Mouse (Mus musculus) small intestine, adult 2 months (tissue): ENCODE results near the gene Zfp385b. TPM values are rescaled to one million over a fixed set of nuclear protein-coding genes. Genes with fewer than 3 reads are reported as not detected.

ENCODE experiments used
- H3K27ac ChIP-seq: fragments of 200-500 bp; 2 replicates; pipeline ENCODE4 v1.5.1; 2012; ENCODE audit warnings: low read depth, low read length, control low read depth, inconsistent platforms; ENCODE audit not compliant: insufficient read depth
- H3K27me3 ChIP-seq: fragments of 200-500 bp; 2 replicates; pipeline ENCODE4 v1.6.1; 2012; ENCODE audit warnings: mild to moderate bottlenecking, moderate library complexity, low read length, inconsistent platforms; ENCODE audit not compliant: control insufficient read depth, insufficient read depth
- H3K36me3 ChIP-seq: fragments of 200-500 bp; 2 replicates; pipeline ENCODE4 v1.6.1; 2012; ENCODE audit warnings: mild to moderate bottlenecking, low read length, control low read depth, inconsistent platforms; ENCODE audit not compliant: control insufficient read depth, insufficient read depth
- H3K4me1 ChIP-seq: fragments of 200-500 bp; 2 replicates; pipeline ENCODE4 v1.6.1; 2012; ENCODE audit warnings: low read length, inconsistent platforms, mixed read lengths; ENCODE audit not compliant: control insufficient read depth, insufficient read depth, insufficient read length
- H3K4me3 ChIP-seq: fragments of 200-500 bp; 2 replicates; pipeline ENCODE4 v1.5.1; 2012; ENCODE audit warnings: low read depth, mild to moderate bottlenecking, control low read depth, inconsistent platforms, low read length, moderate library complexity
- CTCF ChIP-seq: fragments of 200-500 bp; IDR thresholded peaks from 2 replicates; pipeline ENCODE4 v1.5.1; 2012; ENCODE audit warnings: low read depth, mild to moderate bottlenecking, control low read depth, inconsistent platforms, low read length, moderate library complexity, mixed read lengths; ENCODE audit not compliant: insufficient replicate concordance, insufficient read length; ENCODE audit errors: extremely low read depth
- POLR2A ChIP-seq: fragments of 200-500 bp; IDR thresholded peaks from 2 replicates; pipeline ENCODE4 v1.6.1; 2012; ENCODE audit warnings: low read depth, mild to moderate bottlenecking, control low read depth, inconsistent platforms, low read length, moderate library complexity
- WGBS: fragments of 180-500 bp; shearing (Covaris S2); methylation state at CpG from one replicate; pipeline ENCODE4 v1.1.7; 2018; 5-methylcytosine and 5-hydroxymethylcytosine counted together
- polyA plus RNA-seq: library from polyadenylated mRNA; depleted of rRNA; stranded (reverse); fragments of >200 nt; gene quantifications from 2 replicates; pipeline ENCODE4 v1.2.3, GENCODE M21; 2012

The Zfp385b gene
- polyA plus RNA-seq, 1 experiment: 3.4 TPM

DNA sequence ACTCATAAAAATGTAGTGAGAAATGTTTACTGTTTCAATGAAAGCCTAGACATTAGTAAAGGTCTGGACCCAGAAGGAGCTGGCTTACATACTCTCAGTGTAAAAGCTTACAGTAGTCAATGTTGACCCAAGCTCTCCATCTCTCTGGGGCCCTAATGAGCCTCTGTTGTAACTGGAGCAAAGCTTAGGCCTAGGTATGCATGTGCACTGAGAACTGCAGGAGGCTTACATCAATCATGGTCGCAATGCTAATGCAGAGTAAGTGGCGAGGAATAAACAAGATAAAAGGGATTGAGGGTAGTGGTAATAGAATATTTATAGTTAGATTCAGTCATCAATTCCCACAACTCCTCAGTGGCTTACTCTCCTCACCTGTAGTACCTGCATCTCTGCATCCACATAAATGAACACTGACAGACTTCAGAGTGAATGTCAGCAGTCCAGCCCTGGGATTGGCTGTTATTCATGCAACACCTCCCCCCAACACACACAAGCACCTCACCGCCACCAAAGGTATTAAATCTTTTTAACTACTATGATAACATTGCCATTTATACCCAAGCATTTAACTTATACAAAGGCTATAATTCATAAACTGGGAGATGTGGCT lies 191.7 kb downstream of the Zfp385b start:
- WGBS: 79% methylated on average over 3 of the region's 3 CpGs
- no peak overlapping the region for H3K27ac ChIP-seq
- TF ChIP-seq CTCF (no peak), POLR2A (no peak)

DNA sequence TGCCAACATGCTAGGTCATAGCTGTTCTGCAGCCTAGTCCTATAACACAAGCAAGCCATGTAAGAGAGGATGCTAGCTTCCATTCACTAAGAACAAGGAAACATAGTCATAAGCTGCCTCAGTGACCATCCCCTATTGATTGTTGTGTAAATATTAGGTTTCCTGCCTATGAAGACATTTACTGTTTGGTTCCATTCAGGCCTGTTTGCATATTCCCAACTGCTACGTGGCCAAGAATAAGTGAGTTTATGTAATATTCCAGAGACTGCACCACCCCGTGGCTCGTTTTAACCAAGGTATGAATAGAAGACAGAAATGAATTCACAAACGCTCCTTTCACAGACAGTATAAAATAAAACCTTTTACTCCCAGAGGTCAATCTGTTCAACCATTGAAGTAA lies 200.8 kb downstream of the Zfp385b start:
- no peaks in the 10 kb centered on the region for H3K36me3 ChIP-seq
- 53% methylated on average over 4 of the region's 4 CpGs for WGBS
- no peak for TF ChIP-seq CTCF
- H3K4me1 ChIP-seq: no peaks in the 10 kb centered on the region
- no peaks in the 10 kb centered on the region for H3K27me3 ChIP-seq
- no peak overlapping the region for H3K27ac ChIP-seq
- H3K4me3 ChIP-seq: no peak overlapping the region

More for the DNA sequence above, 191.7 kb downstream of the Zfp385b start:
- Histone ChIP-seq H3K36me3 (no peaks in the 10 kb centered on the region), H3K4me1 (no peaks in the 10 kb centered on the region), H3K4me3 (no peak overlapping the region), H3K27me3 (no peaks in the 10 kb centered on the region)

DNA sequence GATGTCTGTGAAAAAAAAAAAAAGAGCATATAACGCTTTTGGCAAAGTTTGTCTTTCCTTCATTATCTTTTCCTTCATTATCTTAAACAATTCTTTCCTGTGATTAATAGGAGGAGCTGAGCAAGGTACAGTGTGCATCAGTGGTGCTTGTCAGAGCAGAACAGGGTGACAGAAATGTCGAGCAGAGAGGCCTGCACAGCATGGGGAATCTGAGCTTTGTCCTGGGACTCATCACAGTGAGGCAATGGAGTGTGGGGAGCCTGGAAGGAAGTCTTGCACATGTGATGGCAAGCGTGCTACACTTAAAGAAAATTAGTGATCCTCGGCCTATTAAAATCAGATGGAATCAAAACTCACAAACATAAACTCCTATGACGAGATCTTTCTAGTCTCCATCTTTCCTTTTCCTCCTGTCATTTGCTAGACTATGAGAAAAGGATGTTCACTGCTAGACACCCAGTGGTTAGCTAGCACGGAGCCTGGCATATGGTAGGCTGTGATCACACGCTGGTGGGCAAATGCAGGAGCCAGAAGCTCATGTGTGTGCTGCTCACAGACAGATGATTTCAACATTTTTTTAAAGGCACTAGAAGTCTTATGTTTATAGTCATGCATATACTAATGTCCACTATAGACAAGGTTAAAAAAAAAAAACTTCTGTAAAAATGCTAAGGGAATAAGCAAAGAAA lies 209.0 kb downstream of the Zfp385b start:
- 75% methylated on average over 7 of the region's 7 CpGs for WGBS

GRCm38 (mm10) chr2:77609452-77609851 lies 210.0 kb downstream of the Zfp385b start:
- Histone ChIP-seq H3K27ac (no peak overlapping the region), H3K36me3 (no peaks in the 10 kb centered on the region), H3K4me1 (no peaks in the 10 kb centered on the region), H3K27me3 (no peaks in the 10 kb centered on the region), H3K4me3 (no peak overlapping the region)
- TF ChIP-seq CTCF (no peak), POLR2A (no peak)
- 71% methylated on average over 5 of the region's 5 CpGs for WGBS

More for the DNA sequence above, 209.0 kb downstream of the Zfp385b start:
- Histone ChIP-seq H3K27me3 (no peaks in the 10 kb centered on the region), H3K4me1 (no peaks in the 10 kb centered on the region), H3K4me3 (no peak overlapping the region), H3K27ac (no peak overlapping the region), H3K36me3 (no peaks in the 10 kb centered on the region)
- TF ChIP-seq CTCF (no peak), POLR2A (no peak)

- no peaks in the 10 kb centered on the region for H3K4me1 ChIP-seq
- no peak overlapping the region for H3K4me3 ChIP-seq
- no peak for TF ChIP-seq POLR2A
- TF ChIP-seq CTCF: no peak
- H3K27ac ChIP-seq: no peak overlapping the region
- WGBS: 79% methylated on average over 4 of the region's 4 CpGs
- no peaks in the 10 kb centered on the region for H3K36me3 ChIP-seq
- H3K27me3 ChIP-seq: no peaks in the 10 kb centered on the region
Observed at GRCm38 (mm10) chr2:77608666-77609065, 210.8 kb downstream of the Zfp385b start.

GRCm38 (mm10) chr2:77593461-77593860 lies 226.0 kb downstream of the Zfp385b start:
- no peaks in the 10 kb centered on the region for H3K36me3 ChIP-seq
- WGBS: 21% methylated on average over 7 of the region's 7 CpGs
- H3K27me3 ChIP-seq: no peaks in the 10 kb centered on the region
- no peak for TF ChIP-seq CTCF
- no peak for TF ChIP-seq POLR2A
- H3K4me3 ChIP-seq: no peak overlapping the region
- peaks cover 8% of the 10 kb centered on the region for H3K4me1 ChIP-seq
- no peak overlapping the region for H3K27ac ChIP-seq

DNA sequence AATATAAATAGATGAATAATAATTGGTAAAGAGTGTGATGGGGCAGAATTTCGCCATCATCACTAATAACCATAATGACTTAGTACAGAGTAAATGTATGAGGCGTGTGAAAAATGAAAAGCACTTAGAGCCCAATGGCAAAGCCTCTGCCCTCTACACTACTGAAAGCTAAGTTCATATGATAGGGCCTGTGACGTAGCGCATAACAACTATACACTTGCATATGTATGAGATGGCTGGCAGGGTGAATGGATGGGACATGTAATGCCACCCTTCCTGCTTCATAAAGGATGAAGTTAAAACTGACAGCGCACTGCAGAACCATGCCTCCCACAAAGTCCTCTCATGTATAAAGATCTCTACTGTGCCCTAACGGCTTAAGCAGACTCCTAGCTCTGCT lies 226.9 kb downstream of the Zfp385b start:
- Histone ChIP-seq H3K27ac (no peak overlapping the region), H3K4me1 (peaks cover 8% of the 10 kb centered on the region), H3K27me3 (no peaks in the 10 kb centered on the region), H3K4me3 (no peak overlapping the region), H3K36me3 (no peaks in the 10 kb centered on the region)
- TF ChIP-seq CTCF (no peak), POLR2A (no peak)
- 90% methylated on average over 6 of the region's 6 CpGs for WGBS
